Mouse (Mus musculus) ES-Bruce4 (cell line): ENCODE measurements around the gene Cd2.

Experiments used
- CTCF ChIP-seq: IDR thresholded peaks from one replicate; pipeline ENCODE4 v1.8.1; 2011; ENCODE audit warnings: low read depth, low read length
- POLR2A ChIP-seq: IDR thresholded peaks from one replicate; pipeline ENCODE4 v1.8.1; 2011; ENCODE audit warnings: low read length; ENCODE audit not compliant: insufficient read depth

GRCm38 (mm10) chr3:101279561-101279960 lies 8.2 kb downstream of the Cd2 start:
- TF ChIP-seq CTCF, result no peak
- no peak for TF ChIP-seq POLR2A
